Mouse (Mus musculus): Measurements from ENCODE around the gene Mpzl3. TPM values are rescaled to one million over a fixed set of nuclear protein-coding genes. Genes with fewer than 3 reads are reported as not detected.

The Mpzl3 gene
- polyA plus RNA-seq, 2 experiments, result 0.33 to 1.0 TPM

DNA sequence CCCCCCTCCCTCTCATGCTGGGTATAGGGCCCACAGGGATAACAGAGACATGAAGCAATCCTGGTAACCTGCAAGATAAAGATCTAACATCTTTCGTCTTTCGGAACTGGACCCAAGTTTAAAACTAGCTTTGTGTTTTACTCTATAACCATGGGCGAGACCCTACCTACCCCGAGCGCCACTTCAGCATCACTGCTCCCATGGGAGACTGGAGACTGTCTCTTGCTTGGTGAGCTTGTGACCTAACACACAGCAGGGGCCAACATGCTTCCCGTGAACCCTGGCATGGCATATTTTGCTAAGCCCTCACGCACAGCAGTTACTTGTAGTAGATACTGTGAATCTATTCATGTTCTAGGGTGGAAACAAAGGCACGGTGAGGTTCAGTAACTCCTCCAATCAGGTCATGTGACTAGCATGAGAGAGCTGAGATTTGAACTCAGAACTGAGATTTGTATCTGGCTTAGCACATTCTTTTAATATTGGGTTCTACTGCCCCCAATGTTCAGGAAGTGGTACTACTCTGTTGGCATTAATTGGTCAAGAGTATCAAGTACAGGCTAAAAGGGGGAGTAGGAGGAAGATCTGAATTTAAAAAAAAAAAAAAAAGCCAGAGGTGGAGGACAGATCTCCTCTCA lies 64.4 kb downstream of the Mpzl3 start:
- no peaks in the 10 kb centered on the region for H3K9me3 ChIP-seq (ENCODE audit: control insufficient read depth, low read length)
- 74% methylated on average over 8 of the region's 8 CpGs for WGBS (ENCODE audit: insufficient replicate concordance)
- H3K4me3 ChIP-seq (ENCODE audit: insufficient read depth in 1 of 2, low read depth in 2 of 2, low read length in 2 of 2), result no peak overlapping the region
- ATAC-seq (ENCODE audit: insufficient read depth) (no peak), DNase-seq (ENCODE audit: low read depth in 3 of 3, low spot score in 3 of 3) (no peak)
- H3K27ac ChIP-seq, result no peak overlapping the region
- H3K36me3 ChIP-seq (replicated peaks; ENCODE audit: control insufficient read depth, insufficient read depth, low read depth), result no peaks in the 10 kb centered on the region
- H3K4me2 ChIP-seq (ENCODE audit: low read depth), result no peak overlapping the region
- H3K4me1 ChIP-seq (replicated peaks; ENCODE audit: control insufficient read depth in 2 of 2, insufficient read depth in 2 of 2, low read length in 1 of 2), result peaks cover 0 to 3% of the 10 kb centered on the region in 2 experiments; a peak in 1 of 4 replicates
- H3K9ac ChIP-seq (replicated peaks), result no peak overlapping the region
- TF ChIP-seq CTCF (IDR thresholded peaks at IDR 0.05; ENCODE audit: low read depth) (peak; percentile 19; the same call in 1 of the 2 replicates), EP300 (IDR thresholded peaks at IDR 0.05; ENCODE audit: low read depth) (no peak)
- no peaks in the 10 kb centered on the region; the same call in 1 of the 2 replicates for H3K27me3 ChIP-seq (ENCODE audit: control insufficient read depth, insufficient read depth, low read length)

DNA sequence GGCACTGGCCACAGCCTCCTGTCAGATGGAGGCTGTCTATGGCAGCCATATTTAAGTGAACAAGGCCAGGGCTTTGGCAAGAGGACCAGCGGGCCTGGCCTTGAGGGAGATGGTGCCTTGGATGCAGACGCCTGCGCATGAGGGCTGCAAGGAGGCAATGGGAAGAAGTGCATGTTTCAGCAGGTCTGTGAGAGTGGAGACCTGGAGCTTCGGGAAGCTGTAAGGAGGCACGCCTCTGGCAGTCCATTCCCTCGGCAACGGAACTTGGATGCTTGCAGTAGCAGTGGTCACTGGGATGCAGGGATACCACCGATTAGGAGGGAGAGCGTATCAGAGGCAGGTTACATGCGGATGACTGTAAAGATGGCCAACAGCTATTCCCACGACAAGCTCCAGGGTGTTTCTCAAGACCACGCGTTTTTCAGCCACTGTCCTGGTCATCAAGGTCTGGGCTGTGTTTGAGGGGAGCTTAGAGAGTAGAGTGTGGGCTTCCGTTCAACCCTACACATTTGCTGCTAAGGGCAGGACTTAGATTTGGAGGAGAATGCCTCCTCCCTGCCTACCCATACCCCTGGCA lies 65.1 kb downstream of the Mpzl3 start:
- no peak overlapping the region for H3K4me3 ChIP-seq (ENCODE audit: insufficient read depth in 1 of 2, low read depth in 2 of 2, low read length in 2 of 2)
- no peak overlapping the region for H3K27ac ChIP-seq
- WGBS (ENCODE audit: insufficient replicate concordance), result 67% methylated on average over 14 of the region's 14 CpGs
- H3K36me3 ChIP-seq (replicated peaks; ENCODE audit: control insufficient read depth, insufficient read depth, low read depth), result no peaks in the 10 kb centered on the region
- TF ChIP-seq EP300 (IDR thresholded peaks at IDR 0.05; ENCODE audit: low read depth), result no peak
- no peak for TF ChIP-seq CTCF (IDR thresholded peaks at IDR 0.05; ENCODE audit: low read depth)
- no peaks in the 10 kb centered on the region for H3K27me3 ChIP-seq (ENCODE audit: control insufficient read depth, insufficient read depth, low read length)
- no peak overlapping the region for H3K4me2 ChIP-seq (ENCODE audit: low read depth)
- ATAC-seq (ENCODE audit: insufficient read depth), result no peak
- no peaks in the 10 kb centered on the region for H3K9me3 ChIP-seq (ENCODE audit: control insufficient read depth, low read length)
- no peak overlapping the region for H3K9ac ChIP-seq (replicated peaks)
- peaks cover 0 to 3% of the 10 kb centered on the region in 2 experiments; a peak in 1 of 4 replicates for H3K4me1 ChIP-seq (replicated peaks; ENCODE audit: control insufficient read depth in 2 of 2, insufficient read depth in 2 of 2, low read length in 1 of 2)
- no peak for DNase-seq (ENCODE audit: low read depth in 3 of 3, low spot score in 3 of 3)

DNA sequence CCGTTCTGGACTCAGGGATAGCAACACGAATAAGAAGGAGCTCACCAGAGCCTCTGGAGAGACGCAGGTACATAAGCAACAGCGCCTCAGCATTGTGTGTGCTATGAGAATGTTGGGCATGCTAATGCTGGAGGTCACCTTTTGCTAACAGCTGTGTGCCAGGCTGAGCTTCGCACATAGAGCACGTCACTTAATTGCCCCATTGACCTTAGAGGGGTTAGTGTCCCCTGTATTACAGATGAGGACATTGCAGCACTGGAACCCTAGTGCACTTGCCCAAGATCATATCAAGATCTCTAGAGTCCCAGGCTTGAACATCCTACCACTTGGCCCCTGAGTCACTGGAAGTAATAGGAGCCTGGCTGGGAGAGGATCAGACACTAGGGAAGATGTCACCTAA lies 65.6 kb downstream of the Mpzl3 start:
- TF ChIP-seq EP300 (IDR thresholded peaks at IDR 0.05; ENCODE audit: low read depth) (no peak), CTCF (IDR thresholded peaks at IDR 0.05; ENCODE audit: low read depth) (no peak)
- H3K36me3 ChIP-seq (replicated peaks; ENCODE audit: control insufficient read depth, insufficient read depth, low read depth), result no peaks in the 10 kb centered on the region
- ATAC-seq (ENCODE audit: insufficient read depth), result no peak
- H3K27ac ChIP-seq, result no peak overlapping the region
- H3K4me2 ChIP-seq (ENCODE audit: low read depth), result no peak overlapping the region
- no peaks in the 10 kb centered on the region for H3K27me3 ChIP-seq (ENCODE audit: control insufficient read depth, insufficient read depth, low read length)
- H3K4me1 ChIP-seq (replicated peaks; ENCODE audit: control insufficient read depth in 2 of 2, insufficient read depth in 2 of 2, low read length in 1 of 2), result peaks cover 0 to 3% of the 10 kb centered on the region in 2 experiments; a peak in 1 of 4 replicates
- no peak overlapping the region for H3K4me3 ChIP-seq (ENCODE audit: insufficient read depth in 1 of 2, low read depth in 2 of 2, low read length in 2 of 2)
- no peak for DNase-seq (ENCODE audit: low read depth in 3 of 3, low spot score in 3 of 3)
- H3K9me3 ChIP-seq (ENCODE audit: control insufficient read depth, low read length), result no peaks in the 10 kb centered on the region
- H3K9ac ChIP-seq (replicated peaks), result no peak overlapping the region
- 60% methylated on average over 6 of the region's 6 CpGs for WGBS (ENCODE audit: insufficient replicate concordance)

DNA sequence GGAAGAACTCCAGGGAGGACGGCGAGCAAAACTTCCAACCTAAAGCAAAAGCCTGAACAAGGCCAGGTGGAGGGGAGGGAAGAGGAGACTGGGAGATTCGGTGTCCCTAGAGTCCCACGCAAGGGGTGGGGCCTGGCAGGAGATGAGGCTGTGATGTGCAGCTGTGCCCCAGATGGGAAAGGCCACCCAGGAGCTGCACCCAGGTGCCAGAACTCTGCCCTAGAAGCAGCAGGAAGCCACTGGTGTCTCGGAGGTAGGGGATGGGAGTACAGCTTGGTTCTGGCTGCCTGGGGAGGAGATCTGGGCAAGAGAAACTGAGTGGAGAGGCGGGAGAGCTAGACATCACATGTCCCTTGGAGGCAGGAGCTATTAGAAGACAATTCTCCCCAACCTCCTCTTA lies 66.0 kb downstream of the Mpzl3 start:
- Histone ChIP-seq H3K36me3 (replicated peaks; ENCODE audit: control insufficient read depth, insufficient read depth, low read depth) (no peaks in the 10 kb centered on the region), H3K4me1 (replicated peaks; ENCODE audit: control insufficient read depth in 2 of 2, insufficient read depth in 2 of 2, low read length in 1 of 2) (peaks cover 0 to 3% of the 10 kb centered on the region in 2 experiments; a peak in 1 of 4 replicates), H3K27ac (no peak overlapping the region), H3K4me3 (ENCODE audit: insufficient read depth in 1 of 2, low read depth in 2 of 2, low read length in 2 of 2) (no peak overlapping the region), H3K4me2 (ENCODE audit: low read depth) (no peak overlapping the region), H3K27me3 (ENCODE audit: control insufficient read depth, insufficient read depth, low read length) (no peaks in the 10 kb centered on the region), H3K9ac (replicated peaks) (no peak overlapping the region), H3K9me3 (ENCODE audit: control insufficient read depth, low read length) (no peaks in the 10 kb centered on the region)
- 43% methylated on average over 6 of the region's 6 CpGs for WGBS (ENCODE audit: insufficient replicate concordance)
- no peak for ATAC-seq (ENCODE audit: insufficient read depth)
- no peak for DNase-seq (ENCODE audit: low read depth in 3 of 3, low spot score in 3 of 3)
- TF ChIP-seq CTCF (IDR thresholded peaks at IDR 0.05; ENCODE audit: low read depth), result no peak
- no peak for TF ChIP-seq EP300 (IDR thresholded peaks at IDR 0.05; ENCODE audit: low read depth)

DNA sequence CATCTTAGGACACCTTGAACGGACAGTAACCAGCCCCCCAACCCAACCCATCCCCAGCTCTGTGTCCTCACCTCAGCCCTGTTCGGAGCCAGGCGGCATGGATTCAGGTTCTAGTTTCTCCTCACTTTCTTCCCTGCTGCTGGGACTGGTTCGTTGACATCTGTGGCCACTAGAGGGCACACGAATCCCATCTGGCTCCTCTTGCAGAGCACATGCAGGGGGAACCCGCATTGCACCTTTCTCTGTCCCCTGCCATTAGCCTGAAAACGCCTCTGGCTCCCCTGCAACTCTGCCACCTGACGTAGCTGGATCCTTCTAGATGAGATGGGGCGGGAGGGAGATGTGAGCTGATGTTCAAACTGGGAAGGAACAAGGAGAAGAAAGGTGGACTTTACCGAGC lies 66.8 kb downstream of the Mpzl3 start:
- Histone ChIP-seq H3K27ac (no peak overlapping the region), H3K4me3 (ENCODE audit: insufficient read depth in 1 of 2, low read depth in 2 of 2, low read length in 2 of 2) (no peak overlapping the region), H3K9ac (replicated peaks) (no peak overlapping the region), H3K36me3 (replicated peaks; ENCODE audit: control insufficient read depth, insufficient read depth, low read depth) (no peaks in the 10 kb centered on the region), H3K27me3 (ENCODE audit: control insufficient read depth, insufficient read depth, low read length) (no peaks in the 10 kb centered on the region), H3K4me2 (ENCODE audit: low read depth) (no peak overlapping the region), H3K9me3 (ENCODE audit: control insufficient read depth, low read length) (no peaks in the 10 kb centered on the region), H3K4me1 (replicated peaks; ENCODE audit: control insufficient read depth in 2 of 2, insufficient read depth in 2 of 2, low read length in 1 of 2) (peaks cover 0 to 2% of the 10 kb centered on the region in 2 experiments; a peak in 1 of 4 replicates)
- ATAC-seq (ENCODE audit: insufficient read depth) (no peak), DNase-seq (ENCODE audit: low read depth in 3 of 3, low spot score in 3 of 3) (peak in 2 of 3 experiments; percentile 19 to 38)
- 3% methylated on average over 10 of the region's 10 CpGs for WGBS (ENCODE audit: insufficient replicate concordance)
- TF ChIP-seq EP300 (IDR thresholded peaks at IDR 0.05; ENCODE audit: low read depth) (no peak), CTCF (IDR thresholded peaks at IDR 0.05; ENCODE audit: low read depth) (peak; percentile 91)

All from liver, embryonic 14.5 days (tissue).